Mouse (Mus musculus) embryonic fibroblast, embryonic 13.5 days (primary cell): Measurements from ENCODE around the gene Dcakd. TPM values are rescaled to one million over a fixed set of nuclear protein-coding genes. Genes with fewer than 3 reads are reported as not detected.
A peak's percentile ranks its signal among the peaks of the same experiment; 100 is the strongest.

Experiments
- H3K27ac ChIP-seq: 2 replicates; pipeline ENCODE4 v1.5.1; 2012; ENCODE audit warnings: low read length, control low read depth, inconsistent platforms; ENCODE audit not compliant: insufficient read depth
- H3K4me1 ChIP-seq: 2 replicates; pipeline ENCODE4 v1.6.1; 2011; ENCODE audit warnings: low read length; ENCODE audit not compliant: control insufficient read depth, insufficient read depth
- H3K4me3 ChIP-seq: 2 replicates; pipeline ENCODE4 v1.5.1; 2011; ENCODE audit warnings: mild to moderate bottlenecking, control low read depth, low read length; ENCODE audit not compliant: insufficient read depth
- CTCF ChIP-seq: IDR thresholded peaks from 2 replicates; pipeline ENCODE4 v1.5.1; 2011; ENCODE audit warnings: mild to moderate bottlenecking, control low read depth, low read length, moderate library complexity, borderline replicate concordance; ENCODE audit not compliant: insufficient read depth
- POLR2A ChIP-seq: IDR thresholded peaks from 2 replicates; pipeline ENCODE4 v1.6.1; 2011; ENCODE audit warnings: low read depth, mild to moderate bottlenecking, control low read depth, low read length, moderate library complexity
- polyA plus RNA-seq: library from polyadenylated mRNA; stranded (reverse); fragments of >200 nt; gene quantifications from 2 replicates; pipeline ENCODE4 v1.2.4, GENCODE M21; 2011; ENCODE audit warnings: low read depth; ENCODE audit not compliant: missing spikeins, insufficient read length

Gene Dcakd
- polyA plus RNA-seq: 57.7 and 66.6 TPM in 2 replicates

- H3K27ac ChIP-seq: peak within 1 kb of the TSS; percentile 79
- TF ChIP-seq POLR2A (peak; percentile 89), CTCF (no peak)
Observed at GRCm38 (mm10) chr11:103028176-103028891, at the start of gene Dcakd, which contains the start of gene Nmt1. Gene Dcakd, minus strand, starts transcription at chr11:103028333. Gene Nmt1, plus strand, starts transcription at chr11:103028190.

DNA sequence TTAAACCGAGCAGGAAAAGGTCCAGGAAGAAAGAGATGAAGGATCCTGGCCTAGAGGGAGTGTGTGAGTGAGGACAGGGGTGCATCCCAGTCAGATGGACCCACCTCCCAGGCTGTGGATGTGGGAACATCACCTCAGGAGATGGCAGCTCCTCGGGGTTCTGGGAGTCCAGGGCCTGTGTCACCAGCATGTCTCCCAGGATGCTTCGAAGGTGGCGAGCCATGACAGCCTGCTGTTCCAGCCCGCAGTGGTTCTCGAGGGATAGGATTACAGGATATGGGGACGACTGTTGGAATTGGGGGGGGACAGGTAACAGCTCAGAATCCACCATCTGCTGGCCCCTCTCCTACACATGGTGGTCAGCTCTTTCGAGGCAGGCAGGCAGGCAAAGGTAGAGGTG, 48.4 kb upstream of the Dcakd start:
- TF ChIP-seq CTCF (no peak), POLR2A (no peak)
- Histone ChIP-seq H3K27ac (no peak overlapping the region), H3K4me3 (no peak overlapping the region), H3K4me1 (no peaks in the 10 kb centered on the region)

More at GRCm38 (mm10) chr11:103028176-103028891, at the start of gene Dcakd, which contains the start of gene Nmt1:
- peak within 1 kb of the TSS; percentile 94 for H3K4me3 ChIP-seq
- H3K4me1 ChIP-seq: peaks cover 16% of the 10 kb centered on the region; the same call in 1 of the 2 replicates

DNA sequence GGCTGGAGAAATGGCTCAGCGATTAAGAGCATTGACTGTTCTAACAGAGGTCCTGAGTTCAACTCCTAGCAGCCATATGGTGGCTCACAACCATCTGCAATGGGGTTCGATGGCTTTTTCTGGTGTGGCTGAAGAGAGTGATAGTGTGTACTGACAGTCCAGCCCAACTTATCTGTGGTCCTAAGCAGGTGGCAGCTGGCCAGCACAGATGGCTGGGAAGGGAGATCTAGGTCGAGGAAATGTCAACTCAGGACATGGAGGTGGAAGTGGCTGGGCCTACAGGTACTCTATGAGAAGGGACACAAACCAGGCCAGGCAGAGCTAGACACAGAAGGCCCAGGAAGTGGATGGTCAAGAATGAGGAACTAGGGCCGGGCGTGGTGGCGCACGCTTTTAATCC, 47.9 kb upstream of the Dcakd start:
- H3K27ac ChIP-seq: no peak overlapping the region
- H3K4me3 ChIP-seq: no peak overlapping the region
- H3K4me1 ChIP-seq: no peaks in the 10 kb centered on the region
- TF ChIP-seq POLR2A: no peak
- no peak for TF ChIP-seq CTCF

DNA sequence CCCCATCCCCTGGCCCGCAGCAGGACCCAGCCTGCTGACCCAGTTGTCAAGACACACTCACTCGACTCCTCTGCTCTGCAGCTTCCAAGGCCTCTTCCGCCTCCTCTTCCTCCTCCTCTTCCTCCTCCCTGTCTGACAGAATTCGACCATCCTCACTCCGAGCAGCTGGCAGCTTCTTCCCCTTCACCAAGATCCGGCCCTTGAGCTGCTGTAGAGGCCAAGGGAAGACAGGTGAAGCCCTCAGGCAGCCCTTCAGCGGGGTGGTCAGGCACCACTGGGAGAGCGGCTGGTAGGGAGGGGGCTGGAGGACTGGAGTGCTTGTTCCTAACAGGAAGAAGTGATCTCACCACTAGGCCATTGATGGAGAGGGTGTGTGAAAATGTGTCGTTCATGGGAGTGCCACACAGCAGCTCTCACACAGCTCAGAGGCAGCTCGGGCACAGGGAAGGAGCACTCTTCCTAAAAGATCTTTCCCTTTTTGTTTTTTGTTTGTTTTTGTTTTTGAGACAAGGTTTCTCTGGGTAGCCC, 46.7 kb upstream of the Dcakd start:
- no peak for TF ChIP-seq CTCF
- TF ChIP-seq POLR2A: no peak
- no peaks in the 10 kb centered on the region for H3K4me1 ChIP-seq
- no peak overlapping the region for H3K27ac ChIP-seq
- no peak overlapping the region for H3K4me3 ChIP-seq

GRCm38 (mm10) chr11:103074121-103074650, 46.1 kb upstream of the Dcakd start:
- no peak for TF ChIP-seq POLR2A
- no peak for TF ChIP-seq CTCF
- no peak overlapping the region for H3K27ac ChIP-seq
- H3K4me1 ChIP-seq: no peaks in the 10 kb centered on the region
- H3K4me3 ChIP-seq: no peak overlapping the region

GRCm38 (mm10) chr11:103073671-103074070, 45.5 kb upstream of the Dcakd start:
- H3K4me3 ChIP-seq: no peak overlapping the region
- H3K27ac ChIP-seq: no peak overlapping the region
- TF ChIP-seq CTCF: no peak
- TF ChIP-seq POLR2A: no peak
- H3K4me1 ChIP-seq: no peaks in the 10 kb centered on the region

GRCm38 (mm10) chr11:103070322-103070880, 42.3 kb upstream of the Dcakd start:
- Histone ChIP-seq H3K4me3 (no peak overlapping the region), H3K4me1 (0 out of 2 replicates have a peak, but pooled peaks cover 5% of the 10 kb centered on the region), H3K27ac (no peak overlapping the region)
- no peak for TF ChIP-seq POLR2A
- TF ChIP-seq CTCF: no peak

DNA sequence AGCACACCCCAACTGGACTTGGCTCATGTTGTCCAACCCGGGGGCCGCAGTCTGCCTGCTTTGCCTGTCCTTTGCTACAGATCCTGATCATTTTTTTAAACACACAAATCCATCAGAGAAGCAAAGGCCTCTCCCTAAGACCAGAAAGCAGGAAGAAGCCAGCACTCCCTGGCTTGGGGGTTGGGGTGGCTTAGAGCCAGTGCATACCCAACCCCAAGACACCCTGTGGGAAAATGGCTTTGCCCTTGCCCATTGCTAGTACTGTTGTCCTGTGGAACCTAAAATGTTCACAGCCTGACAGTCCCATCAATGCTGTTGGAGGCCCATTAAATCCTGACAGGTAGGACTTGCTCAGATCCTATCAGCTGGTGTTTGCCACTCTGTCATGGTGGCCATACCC, 41.6 kb upstream of the Dcakd start:
- no peak overlapping the region for H3K4me3 ChIP-seq
- TF ChIP-seq CTCF (no peak), POLR2A (no peak)
- no peak overlapping the region for H3K27ac ChIP-seq
- 0 out of 2 replicates have a peak, but pooled peaks cover 5% of the 10 kb centered on the region for H3K4me1 ChIP-seq

DNA sequence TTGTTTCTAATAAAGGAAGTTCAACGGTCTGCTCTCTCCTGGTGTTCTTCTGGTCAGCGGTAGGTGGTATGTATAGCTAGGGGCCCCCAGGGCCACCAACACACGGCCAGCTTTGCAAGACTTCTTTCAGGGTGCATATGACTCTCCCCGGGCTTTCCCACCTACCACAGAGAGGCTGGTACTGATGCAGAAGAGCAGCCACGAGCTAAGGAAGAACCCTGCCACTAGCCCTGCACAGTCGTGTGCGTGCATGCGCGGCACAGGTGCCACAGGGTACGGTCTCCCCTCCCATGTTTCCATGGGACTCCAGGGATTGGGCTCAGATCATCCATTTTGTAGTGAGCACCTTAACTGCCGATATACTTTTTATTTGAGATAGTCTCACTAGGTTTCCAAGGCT, 40.8 kb upstream of the Dcakd start:
- TF ChIP-seq POLR2A (no peak), CTCF (no peak)
- Histone ChIP-seq H3K27ac (no peak overlapping the region), H3K4me1 (0 out of 2 replicates have a peak, but pooled peaks cover 5% of the 10 kb centered on the region), H3K4me3 (no peak overlapping the region)
